Mouse (Mus musculus): ENCODE data around the gene Asb18.

GRCm38 (mm10) chr1:89922883-89923641 is 91.4 kb downstream of the Asb18 start:
- TF ChIP-seq CTCF (IDR thresholded peaks at IDR 0.05; ENCODE audit: low read depth, low read length): no peak
- TF ChIP-seq POLR2A (IDR thresholded peaks at IDR 0.05; ENCODE audit: insufficient read depth, low read length): no peak
- peak; percentile 33; the same call in 1 of the 2 replicates for TF ChIP-seq EP300 (IDR thresholded peaks at IDR 0.05; ENCODE audit: insufficient read depth, low read depth, low read length)
